Mouse (Mus musculus): Measurements from ENCODE around the gene Epha2. TPM values are rescaled to one million over a fixed set of nuclear protein-coding genes. Genes with fewer than 3 reads are reported as not detected.

The Epha2 gene
- polyA plus RNA-seq, 1 experiment from 2014 or later, result 2.9 TPM

DNA sequence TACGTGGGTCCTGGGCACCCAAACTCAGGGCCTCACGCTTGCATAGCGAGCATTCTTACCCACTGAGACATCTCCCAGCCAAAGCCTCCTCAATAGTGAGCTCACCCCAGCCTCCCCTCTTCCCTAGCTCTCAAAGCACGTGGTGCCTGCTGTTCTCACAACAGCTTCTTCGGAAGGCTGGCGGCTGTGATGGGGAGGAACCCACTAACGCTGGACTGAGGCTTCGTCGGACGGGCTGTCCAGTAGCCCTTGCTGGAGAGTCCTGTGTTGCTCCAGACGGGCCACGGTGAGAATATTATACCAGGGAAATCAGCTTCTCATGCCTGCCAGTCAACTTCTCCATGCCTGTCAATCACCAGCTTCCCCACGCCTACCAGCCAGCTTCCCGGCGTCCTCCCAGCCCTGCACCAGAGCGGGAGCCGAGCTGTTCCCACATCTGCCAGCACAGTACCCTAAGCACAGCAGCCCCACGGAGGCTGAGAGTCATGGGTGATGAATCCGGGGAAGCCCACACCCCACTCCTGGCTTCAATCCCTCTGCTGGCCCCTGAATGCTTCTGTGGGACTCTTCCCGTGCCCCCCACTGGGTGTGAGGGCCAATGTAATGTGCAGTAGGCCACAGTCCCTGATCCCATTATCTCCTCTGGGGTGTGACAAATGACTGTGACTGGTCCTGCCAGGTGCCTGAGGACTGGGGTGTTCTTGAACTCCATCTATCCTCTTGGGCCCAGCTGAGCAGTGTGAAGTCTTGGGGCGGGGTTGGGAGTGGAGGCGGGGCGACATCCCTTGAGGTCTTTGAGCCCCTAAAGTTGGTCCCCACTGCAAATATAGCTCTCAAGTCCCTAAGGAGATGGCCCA, 26.3 kb upstream of the Epha2 start:
- Histone ChIP-seq H3K4me1 (replicated peaks; ENCODE audit: control insufficient read depth, insufficient read depth, low read length) (peaks cover 12% of the 10 kb centered on the region), H3K9me3 (ENCODE audit: control insufficient read depth, low read length) (no peaks in the 10 kb centered on the region), H3K4me2 (no peak overlapping the region), H3K36me3 (ENCODE audit: control insufficient read depth, insufficient read depth, low read length) (no peaks in the 10 kb centered on the region), H3K27ac (ENCODE audit: low read depth, low read length) (no peak overlapping the region), H3K9ac (ENCODE audit: low read depth, low read length) (no peak overlapping the region), H3K4me3 (ENCODE audit: low read depth, low read length) (no peak overlapping the region), H3K27me3 (replicated peaks; ENCODE audit: control insufficient read depth, insufficient read depth, low read length) (peaks cover 12% of the 10 kb centered on the region)
- 35% methylated on average over 23 of the region's 23 CpGs for WGBS
- DNase-seq (ENCODE audit: low spot score) (no peak), ATAC-seq (replicated peaks; ENCODE audit: low FRiP score) (no peak)

DNA sequence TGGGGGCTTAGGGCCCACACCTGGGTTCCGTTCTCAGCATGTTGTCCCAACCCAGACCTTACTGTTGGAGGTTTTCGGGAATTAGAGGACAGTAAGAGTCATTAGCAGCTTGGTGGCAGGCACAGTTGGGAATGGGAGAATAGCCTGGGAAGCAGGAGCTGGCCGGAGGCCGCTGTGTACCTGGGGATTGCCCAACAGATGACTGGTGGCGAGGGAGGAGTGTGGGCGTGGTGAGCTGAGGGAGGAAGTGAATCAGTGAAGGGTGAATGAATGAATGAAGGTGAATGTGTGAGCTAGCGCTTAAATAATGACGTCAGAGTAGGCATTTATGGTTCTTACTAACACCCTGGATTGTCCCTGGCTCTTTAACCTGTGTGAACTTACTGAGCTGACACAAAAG, 23.9 kb upstream of the Epha2 start:
- no peak for DNase-seq (ENCODE audit: low spot score)
- H3K9ac ChIP-seq (ENCODE audit: low read depth, low read length), result no peak overlapping the region
- H3K4me3 ChIP-seq (ENCODE audit: low read depth, low read length), result no peak overlapping the region
- H3K9me3 ChIP-seq (ENCODE audit: control insufficient read depth, low read length), result no peaks in the 10 kb centered on the region
- no peak overlapping the region for H3K27ac ChIP-seq (ENCODE audit: low read depth, low read length)
- WGBS, result 75% methylated on average over 8 of the region's 8 CpGs
- no peak for ATAC-seq (replicated peaks; ENCODE audit: low FRiP score)
- peaks cover 10% of the 10 kb centered on the region for H3K27me3 ChIP-seq (replicated peaks; ENCODE audit: control insufficient read depth, insufficient read depth, low read length)
- H3K36me3 ChIP-seq (ENCODE audit: control insufficient read depth, insufficient read depth, low read length), result no peaks in the 10 kb centered on the region
- H3K4me2 ChIP-seq, result no peak overlapping the region
- H3K4me1 ChIP-seq (replicated peaks; ENCODE audit: control insufficient read depth, insufficient read depth, low read length), result peaks cover 24% of the 10 kb centered on the region

DNA sequence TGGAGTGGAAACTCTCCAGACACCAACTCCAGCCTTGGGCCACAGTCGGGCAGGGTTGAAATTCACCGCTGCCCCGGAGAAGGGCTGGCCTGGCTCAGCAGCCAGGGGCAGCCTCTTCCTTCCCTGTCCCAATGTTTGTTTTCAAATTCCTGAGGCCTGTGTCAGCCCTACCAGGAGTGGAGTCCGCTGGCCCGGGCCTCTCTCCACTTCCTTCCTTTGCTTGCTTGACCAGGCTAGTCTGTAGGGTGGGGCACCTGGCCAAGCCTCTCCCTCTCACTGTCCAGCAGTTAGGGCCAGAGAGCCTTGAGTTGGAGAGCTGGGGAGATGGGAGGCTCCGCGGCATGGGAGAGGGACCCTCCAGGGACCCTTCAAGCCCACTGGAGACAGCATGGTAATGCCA, 22.9 kb upstream of the Epha2 start:
- Histone ChIP-seq H3K4me1 (replicated peaks; ENCODE audit: control insufficient read depth, insufficient read depth, low read length) (peaks cover 29% of the 10 kb centered on the region), H3K27me3 (replicated peaks; ENCODE audit: control insufficient read depth, insufficient read depth, low read length) (peaks cover 10% of the 10 kb centered on the region), H3K36me3 (ENCODE audit: control insufficient read depth, insufficient read depth, low read length) (no peaks in the 10 kb centered on the region), H3K4me2 (no peak overlapping the region), H3K4me3 (ENCODE audit: low read depth, low read length) (no peak overlapping the region), H3K9me3 (ENCODE audit: control insufficient read depth, low read length) (no peaks in the 10 kb centered on the region), H3K9ac (ENCODE audit: low read depth, low read length) (no peak overlapping the region), H3K27ac (ENCODE audit: low read depth, low read length) (peak overlapping the region; percentile 54)
- 22% methylated on average over 7 of the region's 7 CpGs for WGBS
- ATAC-seq (replicated peaks; ENCODE audit: low FRiP score) (no peak), DNase-seq (ENCODE audit: low spot score) (no peak)

DNA sequence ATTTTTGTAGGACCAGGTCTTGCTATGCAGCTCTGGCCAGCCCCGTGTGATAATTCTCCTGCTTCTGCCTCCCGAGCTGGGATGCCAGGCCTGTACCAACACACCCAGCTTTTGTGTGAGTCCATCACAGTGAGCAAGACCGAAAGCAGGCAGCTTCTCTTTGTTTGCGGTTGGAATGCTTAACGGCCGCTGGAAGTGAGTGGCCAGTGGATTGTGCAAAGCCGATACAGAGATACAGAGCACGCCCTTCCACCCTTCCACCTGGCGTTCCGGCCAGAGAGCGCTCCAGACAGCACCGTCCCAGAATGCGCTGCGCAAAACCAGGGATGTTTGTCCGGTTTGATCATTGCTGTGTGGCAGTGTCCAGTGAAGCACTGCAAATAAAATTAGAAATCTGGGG, 21.7 kb upstream of the Epha2 start:
- peak overlapping the region; percentile 65; the same call in 1 of the 2 replicates for H3K27ac ChIP-seq (ENCODE audit: low read depth, low read length)
- no peaks in the 10 kb centered on the region for H3K36me3 ChIP-seq (ENCODE audit: control insufficient read depth, insufficient read depth, low read length)
- H3K4me1 ChIP-seq (replicated peaks; ENCODE audit: control insufficient read depth, insufficient read depth, low read length), result peaks cover 29% of the 10 kb centered on the region
- no peak overlapping the region for H3K9ac ChIP-seq (ENCODE audit: low read depth, low read length)
- ATAC-seq (replicated peaks; ENCODE audit: low FRiP score), result no peak
- no peak for DNase-seq (ENCODE audit: low spot score)
- H3K27me3 ChIP-seq (replicated peaks; ENCODE audit: control insufficient read depth, insufficient read depth, low read length), result peaks cover 3% of the 10 kb centered on the region
- H3K9me3 ChIP-seq (ENCODE audit: control insufficient read depth, low read length), result no peaks in the 10 kb centered on the region
- H3K4me3 ChIP-seq (ENCODE audit: low read depth, low read length), result no peak overlapping the region
- WGBS, result 55% methylated on average over 15 of the region's 15 CpGs
- no peak overlapping the region for H3K4me2 ChIP-seq

DNA sequence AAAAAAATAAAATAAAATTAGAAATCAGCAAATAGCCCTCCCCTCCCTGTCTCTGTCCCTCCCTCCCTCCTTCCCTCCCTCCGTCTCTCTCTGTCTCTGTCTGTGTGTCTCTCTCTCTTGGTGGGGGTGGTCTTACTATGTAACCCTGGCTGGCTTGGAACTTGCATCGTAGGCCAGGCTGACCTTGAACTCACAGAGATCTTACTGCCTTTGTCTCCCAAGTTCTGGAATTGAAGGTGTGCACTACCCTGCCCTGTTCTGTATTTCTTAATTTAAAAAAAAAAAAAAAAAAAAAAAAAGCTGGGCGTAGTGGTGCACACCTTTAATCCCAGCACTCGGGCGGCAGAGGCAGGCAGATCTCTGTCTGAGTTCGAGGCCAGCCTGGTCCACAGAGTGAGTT, 21.3 kb upstream of the Epha2 start:
- Histone ChIP-seq H3K4me2 (no peak overlapping the region), H3K27me3 (replicated peaks; ENCODE audit: control insufficient read depth, insufficient read depth, low read length) (peaks cover 6% of the 10 kb centered on the region; the same call in 1 of the 2 replicates), H3K9ac (ENCODE audit: low read depth, low read length) (no peak overlapping the region), H3K4me1 (replicated peaks; ENCODE audit: control insufficient read depth, insufficient read depth, low read length) (peaks cover 26% of the 10 kb centered on the region), H3K36me3 (ENCODE audit: control insufficient read depth, insufficient read depth, low read length) (no peaks in the 10 kb centered on the region), H3K27ac (ENCODE audit: low read depth, low read length) (no peak overlapping the region), H3K4me3 (ENCODE audit: low read depth, low read length) (no peak overlapping the region), H3K9me3 (ENCODE audit: control insufficient read depth, low read length) (no peaks in the 10 kb centered on the region)
- WGBS, result 92% methylated on average over 6 of the region's 6 CpGs
- ATAC-seq (replicated peaks; ENCODE audit: low FRiP score) (no peak), DNase-seq (ENCODE audit: low spot score) (no peak)

DNA sequence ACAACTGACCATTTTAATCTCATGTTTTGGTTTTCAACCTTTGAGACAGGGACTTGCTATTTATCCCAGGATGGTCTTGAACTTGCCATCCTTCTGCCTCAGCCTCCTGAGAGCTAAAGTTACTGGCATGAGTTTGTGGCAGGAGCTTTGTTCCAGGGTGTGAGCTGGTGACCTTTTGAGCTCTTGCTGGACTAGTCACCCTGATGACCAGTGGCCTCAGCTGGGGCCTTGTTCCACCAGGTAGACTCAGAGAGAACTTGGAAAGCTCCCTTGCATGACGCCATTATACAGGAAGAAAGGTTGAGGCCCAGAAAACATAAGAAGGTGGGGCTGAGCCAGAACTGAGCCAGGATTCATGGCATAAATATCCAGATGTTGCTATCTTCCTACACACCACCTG, 20.6 kb upstream of the Epha2 start:
- WGBS, result 94% methylated on average over 1 of the region's 1 CpGs
- Histone ChIP-seq H3K4me3 (ENCODE audit: low read depth, low read length) (no peak overlapping the region), H3K27me3 (replicated peaks; ENCODE audit: control insufficient read depth, insufficient read depth, low read length) (peaks cover 11% of the 10 kb centered on the region), H3K27ac (ENCODE audit: low read depth, low read length) (no peak overlapping the region), H3K4me1 (replicated peaks; ENCODE audit: control insufficient read depth, insufficient read depth, low read length) (peaks cover 26% of the 10 kb centered on the region), H3K36me3 (ENCODE audit: control insufficient read depth, insufficient read depth, low read length) (no peaks in the 10 kb centered on the region), H3K4me2 (no peak overlapping the region), H3K9ac (ENCODE audit: low read depth, low read length) (no peak overlapping the region), H3K9me3 (ENCODE audit: control insufficient read depth, low read length) (no peaks in the 10 kb centered on the region)
- DNase-seq (ENCODE audit: low spot score) (no peak), ATAC-seq (replicated peaks; ENCODE audit: low FRiP score) (no peak)

DNA sequence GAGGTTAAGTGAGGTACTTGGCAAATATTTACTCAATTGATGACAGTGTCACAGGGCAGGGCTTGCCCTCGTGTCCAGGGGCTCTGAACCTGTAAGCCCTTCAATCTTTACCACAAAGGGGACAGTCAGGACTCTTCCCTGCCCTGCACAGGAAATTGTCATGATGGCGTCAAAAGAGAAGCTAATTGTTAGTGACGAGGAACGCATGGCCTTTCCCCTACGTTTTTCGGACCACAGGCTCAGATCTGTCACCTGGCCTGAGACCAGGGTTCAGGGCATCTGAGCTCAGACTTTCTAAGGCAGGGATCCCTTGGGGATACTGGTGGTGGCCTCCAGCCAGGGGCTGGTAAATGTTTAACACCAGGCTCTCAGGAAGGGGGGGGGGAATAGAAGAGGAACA, 19.9 kb upstream of the Epha2 start:
- H3K4me2 ChIP-seq, result peak overlapping the region; percentile 31; the same call in 1 of the 2 replicates
- no peak overlapping the region for H3K9ac ChIP-seq (ENCODE audit: low read depth, low read length)
- WGBS, result 20% methylated on average over 6 of the region's 6 CpGs
- no peaks in the 10 kb centered on the region for H3K9me3 ChIP-seq (ENCODE audit: control insufficient read depth, low read length)
- DNase-seq (ENCODE audit: low spot score), result no peak
- no peak overlapping the region for H3K4me3 ChIP-seq (ENCODE audit: low read depth, low read length)
- peaks cover 26% of the 10 kb centered on the region for H3K4me1 ChIP-seq (replicated peaks; ENCODE audit: control insufficient read depth, insufficient read depth, low read length)
- peaks cover 15% of the 10 kb centered on the region for H3K27me3 ChIP-seq (replicated peaks; ENCODE audit: control insufficient read depth, insufficient read depth, low read length)
- H3K27ac ChIP-seq (ENCODE audit: low read depth, low read length), result peak overlapping the region; percentile 48
- peak; percentile 44; the same call in 1 of the 2 replicates for ATAC-seq (replicated peaks; ENCODE audit: low FRiP score)
- H3K36me3 ChIP-seq (ENCODE audit: control insufficient read depth, insufficient read depth, low read length), result no peaks in the 10 kb centered on the region

DNA sequence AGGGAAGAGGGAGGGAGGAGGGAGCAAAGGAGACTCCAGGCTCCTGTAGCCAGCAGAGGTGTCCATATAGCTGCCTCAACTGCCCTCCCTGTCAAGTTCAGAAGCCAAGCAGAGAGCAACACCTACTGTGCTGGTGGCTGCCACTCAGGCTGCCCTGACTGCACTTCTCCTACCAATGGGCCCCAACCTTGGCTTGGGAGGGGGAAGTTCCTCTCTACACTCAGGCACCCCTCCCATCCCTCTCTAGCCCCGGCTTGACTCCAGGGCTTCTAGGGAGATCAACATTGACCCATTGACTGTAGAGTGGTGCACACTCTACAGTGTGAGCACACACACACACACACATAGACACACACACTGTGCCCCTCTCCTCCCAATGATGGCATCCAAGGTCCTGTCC, 19.5 kb upstream of the Epha2 start:
- H3K27me3 ChIP-seq (replicated peaks; ENCODE audit: control insufficient read depth, insufficient read depth, low read length), result peaks cover 19% of the 10 kb centered on the region
- WGBS, result 18% methylated on average over 1 of the region's 1 CpGs
- no peak overlapping the region for H3K9ac ChIP-seq (ENCODE audit: low read depth, low read length)
- H3K4me3 ChIP-seq (ENCODE audit: low read depth, low read length), result no peak overlapping the region
- DNase-seq (ENCODE audit: low spot score), result no peak
- no peaks in the 10 kb centered on the region for H3K36me3 ChIP-seq (ENCODE audit: control insufficient read depth, insufficient read depth, low read length)
- ATAC-seq (replicated peaks; ENCODE audit: low FRiP score), result no peak; the same call in 1 of the 2 replicates
- peak overlapping the region; percentile 39; the same call in 1 of the 2 replicates for H3K27ac ChIP-seq (ENCODE audit: low read depth, low read length)
- no peak overlapping the region for H3K4me2 ChIP-seq
- H3K4me1 ChIP-seq (replicated peaks; ENCODE audit: control insufficient read depth, insufficient read depth, low read length), result peaks cover 26% of the 10 kb centered on the region
- H3K9me3 ChIP-seq (ENCODE audit: control insufficient read depth, low read length), result no peaks in the 10 kb centered on the region

DNA sequence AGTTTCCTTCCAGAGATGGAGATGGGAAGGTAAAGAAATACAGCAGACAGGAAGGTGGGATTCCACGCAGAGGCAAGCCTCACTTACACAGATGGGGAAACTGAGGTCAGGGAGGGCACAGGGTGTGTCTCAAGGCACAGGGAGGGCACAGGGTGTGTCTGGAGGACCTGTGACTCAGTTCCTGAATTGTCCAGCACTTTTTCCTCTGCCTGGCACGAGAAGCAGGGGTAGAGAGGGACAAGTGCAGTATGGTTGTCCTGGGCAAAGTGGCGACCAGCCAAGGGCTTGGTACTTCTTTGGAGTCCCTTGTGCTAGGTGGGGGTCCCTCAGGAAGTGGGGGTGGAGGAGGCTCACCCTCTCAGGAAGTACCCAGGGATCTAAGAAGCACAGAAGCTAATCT, 19.0 kb upstream of the Epha2 start:
- Histone ChIP-seq H3K27ac (ENCODE audit: low read depth, low read length) (peak overlapping the region; percentile 39), H3K4me3 (ENCODE audit: low read depth, low read length) (no peak overlapping the region)
- WGBS, result 56% methylated on average over 3 of the region's 3 CpGs

More for the DNA sequence above, 19.0 kb upstream of the Epha2 start:
- Histone ChIP-seq H3K4me1 (replicated peaks; ENCODE audit: control insufficient read depth, insufficient read depth, low read length) (peaks cover 31% of the 10 kb centered on the region), H3K36me3 (ENCODE audit: control insufficient read depth, insufficient read depth, low read length) (no peaks in the 10 kb centered on the region), H3K9me3 (ENCODE audit: control insufficient read depth, low read length) (no peaks in the 10 kb centered on the region), H3K4me2 (no peak overlapping the region), H3K9ac (ENCODE audit: low read depth, low read length) (no peak overlapping the region), H3K27me3 (replicated peaks; ENCODE audit: control insufficient read depth, insufficient read depth, low read length) (peaks cover 23% of the 10 kb centered on the region)
- DNase-seq (ENCODE audit: low spot score) (no peak), ATAC-seq (replicated peaks; ENCODE audit: low FRiP score) (no peak)
